Mouse (Mus musculus): ENCODE data around the gene Pla2g4c.

- TF ChIP-seq CTCF (IDR thresholded peaks at IDR 0.05; ENCODE audit: extremely low read depth, insufficient read length, insufficient replicate concordance, low read depth, low read length) (no peak), POLR2A (IDR thresholded peaks at IDR 0.05; ENCODE audit: low read depth, low read length) (no peak)
These were observed 73.4 kb downstream of the Pla2g4c start, which contains the start of gene Cabp5 for GRCm38 (mm10) chr7:13397832-13398231.
